Mouse (Mus musculus) neural tube, embryonic 12.5 days (tissue): ENCODE results near the gene Zfp628. TPM values are rescaled to one million over a fixed set of nuclear protein-coding genes. Genes with fewer than 3 reads are reported as not detected.
A peak's percentile ranks its signal among the peaks of the same experiment; 100 is the strongest.

Source experiments
- ATAC-seq: fragments of 200-750 bp; cut with Nextera tagmentation; 2 replicates; pipeline ENCODE4 v1.8.0; 2017; ENCODE audit warnings: low read depth, mild to moderate bottlenecking, moderate TSS enrichment, moderate library complexity; ENCODE audit not compliant: low FRiP score
- H3K27ac ChIP-seq: fragments of 300-500 bp; sonication (generic); 2 replicates; pipeline ENCODE4 v1.5.1; 2016
- H3K27me3 ChIP-seq: fragments of 300-500 bp; sonication (generic); replicated peaks from 2 replicates; pipeline ENCODE4 v1.6.1; 2016; ENCODE audit warnings: mild to moderate bottlenecking
- H3K36me3 ChIP-seq: fragments of 300-500 bp; sonication (generic); 2 replicates; pipeline ENCODE4 v1.6.1; 2016; ENCODE audit warnings: mild to moderate bottlenecking
- H3K4me1 ChIP-seq: fragments of 300-500 bp; sonication (generic); 2 replicates; pipeline ENCODE4 v1.6.1; 2016
- H3K4me2 ChIP-seq: fragments of 300-500 bp; sonication (generic); replicated peaks from 2 replicates; pipeline ENCODE4 v1.6.1; 2016; ENCODE audit warnings: mild to moderate bottlenecking
- H3K4me3 ChIP-seq: fragments of 300-500 bp; sonication (generic); 2 replicates; pipeline ENCODE4 v1.5.1; 2016
- H3K9ac ChIP-seq: fragments of 300-500 bp; sonication (generic); 2 replicates; pipeline ENCODE4 v1.6.1; 2016; ENCODE audit warnings: mild to moderate bottlenecking
- H3K9me3 ChIP-seq: fragments of 300-500 bp; sonication (generic); 2 replicates; pipeline ENCODE4 v1.6.1; 2016; ENCODE audit warnings: mild to moderate bottlenecking
- WGBS: fragments of 180-500 bp; shearing (Covaris S2); methylation state at CpG from one replicate; pipeline ENCODE4 v1.1.7; 2016; 5-methylcytosine and 5-hydroxymethylcytosine counted together
- polyA plus RNA-seq: library from polyadenylated mRNA; unstranded; fragments of >200 nt; fragmentation: Nextera tagmentation; extraction: Ambion mirVana; gene quantifications from 2 replicates; pipeline ENCODE4 v1.2.1, GENCODE M21; 2016

Gene Zfp628
- polyA plus RNA-seq, 1 experiment from 2014 or later = 4.4 TPM

- Histone ChIP-seq H3K9me3 (no peaks in the 10 kb centered on the region), H3K36me3 (peaks cover 39% of the 10 kb centered on the region), H3K27ac (no peak overlapping the region), H3K4me1 (peaks cover 63% of the 10 kb centered on the region), H3K9ac (peak overlapping the region; percentile 17; the same call in 1 of the 2 replicates), H3K4me3 (no peak overlapping the region), H3K27me3 (no peaks in the 10 kb centered on the region), H3K4me2 (no peak overlapping the region)
- WGBS = 91% methylated on average over 19 of the region's 19 CpGs
- no peak for ATAC-seq
Observed at GRCm38 (mm10) chr7:4920496-4920895, 5.5 kb downstream of the Zfp628 start.

- Histone ChIP-seq H3K9me3 (no peaks in the 10 kb centered on the region), H3K27me3 (no peaks in the 10 kb centered on the region), H3K27ac (peak overlapping the region; percentile 95; the same call in 1 of the 2 replicates), H3K36me3 (peaks cover 39% of the 10 kb centered on the region), H3K9ac (peak overlapping the region; percentile 17), H3K4me1 (peaks cover 67% of the 10 kb centered on the region), H3K4me3 (0 out of 2 replicates have a peak overlapping the region, but pooled peaks have one; percentile 1), H3K4me2 (peak overlapping the region; percentile 83)
- WGBS = 70% methylated on average over 23 of the region's 23 CpGs
- no peak for ATAC-seq
Observed at GRCm38 (mm10) chr7:4920976-4921823, 6.2 kb downstream of the Zfp628 start.

GRCm38 (mm10) chr7:4921824-4922482 lies 6.9 kb downstream of the Zfp628 start, which contains the start of gene Nat14:
Gene Nat14 (plus strand): TSS chr7:4922028.
- H3K9me3 ChIP-seq = no peaks in the 10 kb centered on the region
- ATAC-seq = no peak
- peak within 1 kb of the TSS; percentile 83 for H3K4me2 ChIP-seq
- peaks cover 39% of the 10 kb centered on the region for H3K36me3 ChIP-seq
- peak within 1 kb of the TSS; percentile 56 for H3K9ac ChIP-seq
- no peaks in the 10 kb centered on the region for H3K27me3 ChIP-seq
- H3K4me1 ChIP-seq = peaks cover 67% of the 10 kb centered on the region
- WGBS = 37% methylated on average over 8 of the region's 8 CpGs
- H3K27ac ChIP-seq = peak within 1 kb of the TSS; percentile 95
- peak within 1 kb of the TSS; percentile 38 for H3K4me3 ChIP-seq

- Histone ChIP-seq H3K36me3 (peaks cover 38% of the 10 kb centered on the region), H3K9ac (peak overlapping the region; percentile 56), H3K4me3 (peak overlapping the region; percentile 38), H3K4me1 (peaks cover 69% of the 10 kb centered on the region), H3K27ac (peak overlapping the region; percentile 95), H3K9me3 (no peaks in the 10 kb centered on the region), H3K27me3 (no peaks in the 10 kb centered on the region), H3K4me2 (peak overlapping the region; percentile 83)
- ATAC-seq = peak; percentile 80
- WGBS = under 1% methylated on average over 14 of the region's 14 CpGs
Observed at GRCm38 (mm10) chr7:4922508-4922907, 7.5 kb downstream of the Zfp628 start.

GRCm38 (mm10) chr7:4922931-4923565 lies 8.0 kb downstream of the Zfp628 start:
- Histone ChIP-seq H3K9ac (peak overlapping the region; percentile 56), H3K27ac (peak overlapping the region; percentile 95), H3K4me3 (peak overlapping the region; percentile 38), H3K4me2 (peak overlapping the region; percentile 83), H3K9me3 (no peaks in the 10 kb centered on the region), H3K27me3 (no peaks in the 10 kb centered on the region), H3K36me3 (peaks cover 32% of the 10 kb centered on the region), H3K4me1 (peaks cover 69% of the 10 kb centered on the region)
- ATAC-seq = peak; percentile 65
- WGBS = under 1% methylated on average over 14 of the region's 14 CpGs

- Histone ChIP-seq H3K4me1 (peaks cover 72% of the 10 kb centered on the region), H3K27me3 (no peaks in the 10 kb centered on the region), H3K9ac (peak overlapping the region; percentile 65), H3K27ac (peak overlapping the region; percentile 82), H3K4me2 (peak overlapping the region; percentile 83), H3K4me3 (peak overlapping the region; percentile 38), H3K9me3 (no peaks in the 10 kb centered on the region), H3K36me3 (peaks cover 26% of the 10 kb centered on the region)
- WGBS = 3% methylated on average over 37 of the region's 37 CpGs
- no peak for ATAC-seq
Observed at GRCm38 (mm10) chr7:4923586-4924364, 8.8 kb downstream of the Zfp628 start.

GRCm38 (mm10) chr7:4924483-4924882 lies 9.5 kb downstream of the Zfp628 start:
- WGBS = 3% methylated on average over 4 of the region's 4 CpGs
- no peak for ATAC-seq
- peak overlapping the region; percentile 65 for H3K9ac ChIP-seq
- H3K9me3 ChIP-seq = no peaks in the 10 kb centered on the region
- peaks cover 72% of the 10 kb centered on the region for H3K4me1 ChIP-seq
- no peak overlapping the region for H3K4me3 ChIP-seq
- peak overlapping the region; percentile 83 for H3K4me2 ChIP-seq
- H3K36me3 ChIP-seq = peaks cover 19% of the 10 kb centered on the region
- H3K27me3 ChIP-seq = no peaks in the 10 kb centered on the region
- H3K27ac ChIP-seq = peak overlapping the region; percentile 82; the same call in 1 of the 2 replicates

GRCm38 (mm10) chr7:4924891-4925301 lies 9.9 kb downstream of the Zfp628 start:
- no peaks in the 10 kb centered on the region for H3K27me3 ChIP-seq
- no peak overlapping the region for H3K27ac ChIP-seq
- no peak for ATAC-seq
- peaks cover 72% of the 10 kb centered on the region for H3K4me1 ChIP-seq
- no peak overlapping the region for H3K4me3 ChIP-seq
- 10% methylated on average over 3 of the region's 4 CpGs for WGBS
- H3K9ac ChIP-seq = no peak overlapping the region; the same call in 1 of the 2 replicates
- H3K9me3 ChIP-seq = no peaks in the 10 kb centered on the region
- peaks cover 15% of the 10 kb centered on the region for H3K36me3 ChIP-seq
- H3K4me2 ChIP-seq = peak overlapping the region; percentile 83

GRCm38 (mm10) chr7:4925441-4926381 lies 10.7 kb downstream of the Zfp628 start, which contains the start of gene Ssc5d:
Gene Ssc5d (plus strand): TSS chr7:4925785.
- 9% methylated on average over 6 of the region's 6 CpGs for WGBS
- Histone ChIP-seq H3K4me2 (peak within 1 kb of the TSS; percentile 83), H3K9me3 (no peaks in the 10 kb centered on the region), H3K4me1 (peaks cover 70% of the 10 kb centered on the region), H3K36me3 (peaks cover 6% of the 10 kb centered on the region), H3K27ac (peak within 1 kb of the TSS; percentile 82), H3K9ac (peak within 1 kb of the TSS; percentile 33), H3K27me3 (no peaks in the 10 kb centered on the region), H3K4me3 (no peak within 1 kb of the TSS)
- peak; percentile 14 for ATAC-seq

GRCm38 (mm10) chr7:4926849-4927248 lies 11.8 kb downstream of the Zfp628 start:
- no peaks in the 10 kb centered on the region for H3K36me3 ChIP-seq
- H3K4me1 ChIP-seq = peaks cover 59% of the 10 kb centered on the region
- H3K9ac ChIP-seq = 0 out of 2 replicates have a peak overlapping the region, but pooled peaks have one; percentile 33
- no peak for ATAC-seq
- H3K9me3 ChIP-seq = no peaks in the 10 kb centered on the region
- no peak overlapping the region for H3K27ac ChIP-seq
- no peaks in the 10 kb centered on the region for H3K27me3 ChIP-seq
- H3K4me3 ChIP-seq = no peak overlapping the region
- peak overlapping the region; percentile 3; the same call in 1 of the 2 replicates for H3K4me2 ChIP-seq
- 64% methylated on average over 16 of the region's 16 CpGs for WGBS
